ENCODE assay signal across 21 mouse cellular contexts in the genomic region with DNA sequence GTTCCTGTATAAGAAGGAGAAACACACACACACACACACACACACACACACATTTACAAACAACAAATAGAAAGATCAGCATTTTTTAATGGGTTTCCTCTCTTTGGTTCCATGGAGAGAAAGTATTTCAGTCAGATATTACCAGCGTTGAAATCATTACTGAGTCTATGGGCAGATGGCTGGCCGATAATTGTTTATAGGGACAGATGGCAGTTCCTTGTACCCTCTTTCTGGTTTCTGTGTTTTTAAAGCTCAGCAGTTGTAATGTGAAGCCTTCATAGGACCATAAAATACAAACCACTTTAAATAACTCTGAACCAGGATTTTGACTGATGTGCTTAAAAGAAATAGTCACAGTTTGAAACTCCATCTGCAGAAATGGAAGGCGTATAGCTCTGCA.
DNase-seq lines count a peak whose midpoint lies in the region; ATAC-seq lines count a peak whose summit lies in the region.
"Had no signal": no experiment of that assay in that cellular context is flagged by ENCODE, and none has a peak within 500 bp of the region (broad histone marks: within the 10 kb centered on the region; RNA-seq: fewer than 3 reads in every experiment).

No protein-coding gene starts in this region.

- no peak overlapping the region for H3K9ac ChIP-seq in forebrain, embryonic 13.5 days
- H3K9ac ChIP-seq in forebrain, embryonic 12.5 days = no peak overlapping the region
- H3K9ac ChIP-seq in forebrain, embryonic 16.5 days (replicated peaks; ENCODE audit: low read depth, low read length) = no peak overlapping the region
- H3K9ac ChIP-seq in kidney, embryonic 16.5 days (replicated peaks; ENCODE audit: low read length) = no peak overlapping the region
- H3K9ac ChIP-seq: embryonic facial prominence, embryonic 15.5 days; heart, embryonic 15.5 days; hindbrain, embryonic 12.5 days; intestine, embryonic 15.5 days; limb, embryonic 12.5 days; liver, embryonic 15.5 days; neural tube, embryonic 15.5 days had no signal

- H3K27ac ChIP-seq in forebrain, embryonic 13.5 days = no peak overlapping the region
- H3K27ac ChIP-seq in forebrain, embryonic 12.5 days = no peak overlapping the region
- no peak overlapping the region for H3K27ac ChIP-seq in forebrain, embryonic 16.5 days (ENCODE audit: low read length)
- H3K27ac ChIP-seq in kidney, embryonic 16.5 days (ENCODE audit: low read length) = no peak overlapping the region
- H3K27ac ChIP-seq: embryonic facial prominence, embryonic 15.5 days; heart, embryonic 15.5 days; hindbrain, embryonic 12.5 days; intestine, embryonic 15.5 days; kidney, postnatal 0 days; limb, embryonic 12.5 days; liver, embryonic 15.5 days; neural tube, embryonic 15.5 days had no signal

- WGBS in forebrain, embryonic 13.5 days = 67% methylated on average over 3 of the region's 3 CpGs
- WGBS in forebrain, embryonic 12.5 days = 86% methylated on average over 3 of the region's 3 CpGs
- 74% methylated on average over 3 of the region's 3 CpGs for WGBS in forebrain, embryonic 16.5 days
- 83% methylated on average over 3 of the region's 3 CpGs for WGBS in kidney, embryonic 16.5 days

- ATAC-seq in forebrain, embryonic 13.5 days = peak; percentile 62
- ATAC-seq in forebrain, embryonic 12.5 days (ENCODE audit: low FRiP score) = no peak
- peak; percentile 76 for ATAC-seq in forebrain, embryonic 16.5 days
- ATAC-seq in kidney, embryonic 16.5 days (ENCODE audit: low FRiP score, low TSS enrichment) = no peak
- ATAC-seq: intestine, embryonic 15.5 days had no signal

- no peak overlapping the region for H3K4me3 ChIP-seq in forebrain, embryonic 13.5 days
- H3K4me3 ChIP-seq in forebrain, embryonic 12.5 days (replicated peaks) = no peak overlapping the region
- no peak overlapping the region for H3K4me3 ChIP-seq in forebrain, embryonic 16.5 days (replicated peaks; ENCODE audit: low read length)
- H3K4me3 ChIP-seq in kidney, embryonic 16.5 days (ENCODE audit: low read length) = no peak overlapping the region
- H3K4me3 ChIP-seq: embryonic facial prominence, embryonic 15.5 days; heart, embryonic 15.5 days; hindbrain, embryonic 12.5 days; intestine, embryonic 15.5 days; limb, embryonic 12.5 days; liver, embryonic 15.5 days; megakaryocyte, embryonic 14.5 days; neural tube, embryonic 15.5 days had no signal

- no peaks in the 10 kb centered on the region for H3K36me3 ChIP-seq in forebrain, embryonic 13.5 days (ENCODE audit: poor library complexity, severe bottlenecking)
- H3K36me3 ChIP-seq in forebrain, embryonic 12.5 days (replicated peaks) = no peaks in the 10 kb centered on the region
- no peaks in the 10 kb centered on the region for H3K36me3 ChIP-seq in forebrain, embryonic 16.5 days (ENCODE audit: control insufficient read depth, insufficient read depth)
- H3K36me3 ChIP-seq in kidney, embryonic 16.5 days (ENCODE audit: insufficient read depth, low read length) = no peaks in the 10 kb centered on the region
- H3K36me3 ChIP-seq: embryonic facial prominence, embryonic 15.5 days; heart, embryonic 15.5 days; hindbrain, embryonic 12.5 days; intestine, embryonic 15.5 days; limb, embryonic 12.5 days; liver, embryonic 15.5 days; neural tube, embryonic 15.5 days had no signal

- peak; percentile 10 for DNase-seq in right cerebral cortex, adult 18-20 months
- DNase-seq in right cerebral cortex, postnatal 36 days (ENCODE audit: low spot score in 2 of 2) = no peak
- DNase-seq in retina, postnatal 1 day = peak; percentile 0
- no peak for DNase-seq in gastrocnemius, postnatal 25 days
- DNase-seq: heart, adult 18-20 months; lung, postnatal 10 days; right cerebral cortex, postnatal 4 days; thymus, adult 18-20 months had no signal

- no peak overlapping the region for H3K4me2 ChIP-seq in forebrain, embryonic 13.5 days
- H3K4me2 ChIP-seq in forebrain, embryonic 12.5 days = no peak overlapping the region
- no peak overlapping the region for H3K4me2 ChIP-seq in forebrain, embryonic 16.5 days (ENCODE audit: low read length)
- H3K4me2 ChIP-seq in kidney, embryonic 16.5 days (replicated peaks; ENCODE audit: low read depth, low read length) = no peak overlapping the region
- H3K4me2 ChIP-seq: embryonic facial prominence, embryonic 15.5 days; heart, embryonic 15.5 days; hindbrain, embryonic 12.5 days; intestine, embryonic 15.5 days; limb, embryonic 12.5 days; liver, embryonic 15.5 days; neural tube, embryonic 15.5 days had no signal

- H3K9me3 ChIP-seq in forebrain, embryonic 13.5 days (replicated peaks) = no peaks in the 10 kb centered on the region
- no peaks in the 10 kb centered on the region for H3K9me3 ChIP-seq in forebrain, embryonic 12.5 days
- no peaks in the 10 kb centered on the region for H3K9me3 ChIP-seq in forebrain, embryonic 16.5 days (ENCODE audit: control insufficient read depth, low read length)
- H3K9me3 ChIP-seq in kidney, embryonic 16.5 days (ENCODE audit: low read length) = no peaks in the 10 kb centered on the region
- H3K9me3 ChIP-seq: embryonic facial prominence, embryonic 15.5 days; heart, embryonic 15.5 days; hindbrain, embryonic 12.5 days; intestine, embryonic 15.5 days; limb, embryonic 12.5 days; liver, embryonic 15.5 days; megakaryocyte, embryonic 14.5 days; neural tube, embryonic 15.5 days had no signal

- H3K27me3 ChIP-seq in forebrain, embryonic 13.5 days = no peaks in the 10 kb centered on the region
- no peaks in the 10 kb centered on the region for H3K27me3 ChIP-seq in forebrain, embryonic 12.5 days
- no peaks in the 10 kb centered on the region for H3K27me3 ChIP-seq in forebrain, embryonic 16.5 days (replicated peaks; ENCODE audit: control insufficient read depth, insufficient read depth, low read length)
- no peaks in the 10 kb centered on the region for H3K27me3 ChIP-seq in kidney, embryonic 16.5 days (ENCODE audit: insufficient read depth, low read length)
- H3K27me3 ChIP-seq: embryonic facial prominence, embryonic 15.5 days; heart, embryonic 15.5 days; hindbrain, embryonic 12.5 days; intestine, embryonic 15.5 days; limb, embryonic 12.5 days; liver, embryonic 15.5 days; megakaryocyte, embryonic 14.5 days; neural tube, embryonic 15.5 days had no signal

- H3K4me1 ChIP-seq in forebrain, embryonic 13.5 days = no peaks in the 10 kb centered on the region
- H3K4me1 ChIP-seq in forebrain, embryonic 12.5 days = no peaks in the 10 kb centered on the region
- no peaks in the 10 kb centered on the region for H3K4me1 ChIP-seq in forebrain, embryonic 16.5 days (replicated peaks; ENCODE audit: control insufficient read depth, insufficient read depth, low read length)
- no peaks in the 10 kb centered on the region for H3K4me1 ChIP-seq in kidney, embryonic 16.5 days (ENCODE audit: insufficient read depth, low read length)
- H3K4me1 ChIP-seq: embryonic facial prominence, embryonic 15.5 days; heart, embryonic 15.5 days; hindbrain, embryonic 12.5 days; intestine, embryonic 15.5 days; limb, embryonic 12.5 days; liver, embryonic 15.5 days; megakaryocyte, embryonic 14.5 days; neural tube, embryonic 15.5 days had no signal

Comparison
In these comparisons a context has a peak if more than half of its experiments do, and no peak if none do; other contexts are left out.
1. ATAC-seq: peak in forebrain, embryonic 13.5 days (single experiment) and forebrain, embryonic 16.5 days (single experiment); none in forebrain, embryonic 12.5 days (single experiment) and kidney, embryonic 16.5 days (single experiment).
2. DNase-seq: peak in right cerebral cortex, adult 18-20 months (single experiment) and retina, postnatal 1 day (single experiment); none in right cerebral cortex, postnatal 36 days (0 of 2) and gastrocnemius, postnatal 25 days (single experiment).